Mouse (Mus musculus): ENCODE measurements around the gene Ralgds. TPM values are rescaled to one million over a fixed set of nuclear protein-coding genes. Genes with fewer than 3 reads are reported as not detected.

Gene Ralgds
- polyA plus RNA-seq, 1 experiment from 2014 or later, result 24.4 TPM

GRCm38 (mm10) chr2:28513431-28514370 is 776 bp downstream of the Ralgds start:
- TF ChIP-seq EP300 (IDR thresholded peaks at IDR 0.05), result no peak
- TF ChIP-seq CTCF (IDR thresholded peaks at IDR 0.05), result no peak
- Histone ChIP-seq H3K4me2 (replicated peaks; ENCODE audit: low read depth, low read length) (peak overlapping the region; percentile 93), H3K4me3 (ENCODE audit: low read depth, low read length) (peak overlapping the region; percentile 52), H3K36me3 (ENCODE audit: insufficient read depth, low read length) (no peaks in the 10 kb centered on the region), H3K27ac (ENCODE audit: low read length) (peak overlapping the region; percentile 78), H3K9me3 (ENCODE audit: low read length) (no peaks in the 10 kb centered on the region), H3K27me3 (replicated peaks; ENCODE audit: insufficient read depth, low read length) (no peaks in the 10 kb centered on the region), H3K9ac (replicated peaks; ENCODE audit: low read depth) (peak overlapping the region; percentile 52), H3K4me1 (ENCODE audit: insufficient read depth, low read depth, low read length) (peaks cover 17% of the 10 kb centered on the region; the same call in 1 of the 2 replicates)
- WGBS, result 6% methylated on average over 38 of the region's 47 CpGs
- peak; percentile 21 for ATAC-seq
- peak; percentile 57 for DNase-seq (ENCODE audit: low spot score)

DNA sequence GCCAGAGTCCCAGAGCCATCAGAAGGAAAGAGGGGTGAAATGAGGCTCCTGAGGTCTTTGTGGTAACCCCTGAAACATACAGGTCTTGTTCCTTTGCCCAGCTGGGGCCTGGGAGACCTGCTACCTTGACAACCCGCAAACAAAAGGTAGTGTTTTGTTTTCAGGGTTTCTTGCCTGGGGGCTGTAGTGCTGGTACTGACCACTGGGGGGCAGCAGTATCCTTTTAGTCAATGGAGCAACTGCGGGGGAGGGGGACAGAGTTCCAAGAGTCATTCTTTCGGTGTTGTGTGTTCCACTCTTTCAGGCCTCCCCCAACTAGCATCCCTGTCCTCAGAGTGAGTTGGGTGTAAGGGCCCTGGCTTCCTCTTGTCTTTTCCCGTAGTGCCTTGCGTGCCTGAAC is 1.6 kb downstream of the Ralgds start:
- Histone ChIP-seq H3K4me3 (ENCODE audit: low read depth, low read length) (no peak overlapping the region; the same call in 1 of the 2 replicates), H3K27ac (ENCODE audit: low read length) (no peak overlapping the region), H3K4me1 (ENCODE audit: insufficient read depth, low read depth, low read length) (peaks cover 17% of the 10 kb centered on the region; the same call in 1 of the 2 replicates), H3K36me3 (ENCODE audit: insufficient read depth, low read length) (no peaks in the 10 kb centered on the region), H3K4me2 (replicated peaks; ENCODE audit: low read depth, low read length) (peak overlapping the region; percentile 93), H3K27me3 (replicated peaks; ENCODE audit: insufficient read depth, low read length) (no peaks in the 10 kb centered on the region), H3K9me3 (ENCODE audit: low read length) (no peaks in the 10 kb centered on the region), H3K9ac (replicated peaks; ENCODE audit: low read depth) (no peak overlapping the region)
- WGBS, result 18% methylated on average over 5 of the region's 5 CpGs
- DNase-seq (ENCODE audit: low spot score), result peak; percentile 90
- TF ChIP-seq EP300 (IDR thresholded peaks at IDR 0.05), result no peak
- TF ChIP-seq CTCF (IDR thresholded peaks at IDR 0.05), result peak; percentile 96
- ATAC-seq, result 0 out of 2 replicates have a peak, but pooled peaks have one; percentile 8

- Histone ChIP-seq H3K27me3 (replicated peaks; ENCODE audit: insufficient read depth, low read length) (no peaks in the 10 kb centered on the region), H3K36me3 (ENCODE audit: insufficient read depth, low read length) (no peaks in the 10 kb centered on the region), H3K9me3 (ENCODE audit: low read length) (no peaks in the 10 kb centered on the region), H3K4me2 (replicated peaks; ENCODE audit: low read depth, low read length) (no peak overlapping the region), H3K4me3 (ENCODE audit: low read depth, low read length) (no peak overlapping the region), H3K9ac (replicated peaks; ENCODE audit: low read depth) (no peak overlapping the region), H3K4me1 (ENCODE audit: insufficient read depth, low read depth, low read length) (peaks cover 17% of the 10 kb centered on the region; the same call in 1 of the 2 replicates), H3K27ac (ENCODE audit: low read length) (peak overlapping the region; percentile 66)
- no peak for TF ChIP-seq EP300 (IDR thresholded peaks at IDR 0.05)
- TF ChIP-seq CTCF (IDR thresholded peaks at IDR 0.05), result peak; percentile 96
- ATAC-seq (peak; percentile 78), DNase-seq (ENCODE audit: low spot score) (peak; percentile 96)
- 32% methylated on average over 5 of the region's 5 CpGs for WGBS
Observed at GRCm38 (mm10) chr2:28517206-28517909, 4.4 kb downstream of the Ralgds start.

DNA sequence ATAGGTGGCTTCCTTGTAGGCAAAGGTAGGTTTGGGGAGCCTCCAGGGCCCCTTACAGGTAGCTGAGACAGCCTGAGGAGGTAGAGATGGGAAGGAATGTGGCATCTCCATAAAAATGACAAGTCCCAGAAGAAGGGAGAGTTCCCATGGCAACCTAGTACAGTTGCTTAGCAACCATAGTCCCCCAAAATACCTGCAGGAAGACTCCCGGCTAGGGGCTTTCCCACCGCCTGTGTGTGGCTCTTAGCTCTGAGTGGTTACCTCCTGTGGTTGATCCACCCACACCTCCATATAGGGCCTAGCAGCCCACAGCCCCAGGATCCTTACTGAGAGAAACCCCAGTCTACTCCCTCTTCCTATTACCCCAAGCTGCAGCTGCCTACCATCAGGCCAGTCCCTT is 5.3 kb downstream of the Ralgds start:
- DNase-seq (ENCODE audit: low spot score) (no peak), ATAC-seq (no peak)
- H3K27ac ChIP-seq (ENCODE audit: low read length), result no peak overlapping the region
- H3K4me3 ChIP-seq (ENCODE audit: low read depth, low read length), result no peak overlapping the region
- H3K9me3 ChIP-seq (ENCODE audit: low read length), result no peaks in the 10 kb centered on the region
- H3K27me3 ChIP-seq (replicated peaks; ENCODE audit: insufficient read depth, low read length), result no peaks in the 10 kb centered on the region
- peaks cover 17% of the 10 kb centered on the region; the same call in 1 of the 2 replicates for H3K4me1 ChIP-seq (ENCODE audit: insufficient read depth, low read depth, low read length)
- H3K36me3 ChIP-seq (ENCODE audit: insufficient read depth, low read length), result no peaks in the 10 kb centered on the region
- TF ChIP-seq EP300 (IDR thresholded peaks at IDR 0.05), result no peak
- TF ChIP-seq CTCF (IDR thresholded peaks at IDR 0.05), result no peak
- WGBS, result 49% methylated on average over 2 of the region's 2 CpGs
- no peak overlapping the region for H3K4me2 ChIP-seq (replicated peaks; ENCODE audit: low read depth, low read length)
- no peak overlapping the region for H3K9ac ChIP-seq (replicated peaks; ENCODE audit: low read depth)

DNA sequence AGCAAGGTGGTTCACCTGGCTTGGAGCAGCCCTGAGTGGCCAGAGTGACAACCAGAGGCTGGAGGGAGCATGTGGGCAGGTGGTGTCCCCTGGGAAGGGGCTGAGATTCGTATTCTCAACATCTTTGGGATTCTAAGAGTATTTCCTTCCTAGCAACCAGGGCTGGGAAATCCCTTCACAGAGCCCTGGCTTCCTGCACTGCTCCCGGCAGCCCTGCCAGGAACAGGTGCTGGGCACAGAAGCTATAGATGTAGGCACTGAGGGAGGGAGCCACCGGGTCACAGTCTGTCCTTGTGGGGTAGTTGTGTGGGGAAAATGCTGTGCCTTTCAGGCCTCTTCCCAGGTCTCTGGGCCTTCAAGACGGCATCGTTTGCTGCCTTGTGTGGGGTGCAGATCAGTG is 7.7 kb downstream of the Ralgds start:
- Histone ChIP-seq H3K4me3 (ENCODE audit: low read depth, low read length) (no peak overlapping the region), H3K9ac (replicated peaks; ENCODE audit: low read depth) (no peak overlapping the region), H3K4me1 (ENCODE audit: insufficient read depth, low read depth, low read length) (peaks cover 24% of the 10 kb centered on the region), H3K36me3 (ENCODE audit: insufficient read depth, low read length) (no peaks in the 10 kb centered on the region), H3K9me3 (ENCODE audit: low read length) (no peaks in the 10 kb centered on the region), H3K27ac (ENCODE audit: low read length) (no peak overlapping the region), H3K4me2 (replicated peaks; ENCODE audit: low read depth, low read length) (no peak overlapping the region), H3K27me3 (replicated peaks; ENCODE audit: insufficient read depth, low read length) (no peaks in the 10 kb centered on the region)
- DNase-seq (ENCODE audit: low spot score) (no peak), ATAC-seq (no peak)
- 69% methylated on average over 5 of the region's 5 CpGs for WGBS
- no peak for TF ChIP-seq CTCF (IDR thresholded peaks at IDR 0.05)
- no peak for TF ChIP-seq EP300 (IDR thresholded peaks at IDR 0.05)

GRCm38 (mm10) chr2:28521571-28522151 is 8.7 kb downstream of the Ralgds start:
- H3K4me3 ChIP-seq (ENCODE audit: low read depth, low read length), result no peak overlapping the region
- H3K27ac ChIP-seq (ENCODE audit: low read length), result no peak overlapping the region
- H3K36me3 ChIP-seq (ENCODE audit: insufficient read depth, low read length), result no peaks in the 10 kb centered on the region
- H3K4me2 ChIP-seq (replicated peaks; ENCODE audit: low read depth, low read length), result no peak overlapping the region
- ATAC-seq (no peak), DNase-seq (ENCODE audit: low spot score) (no peak)
- 72% methylated on average over 6 of the region's 6 CpGs for WGBS
- no peak for TF ChIP-seq EP300 (IDR thresholded peaks at IDR 0.05)
- no peak for TF ChIP-seq CTCF (IDR thresholded peaks at IDR 0.05)
- no peaks in the 10 kb centered on the region for H3K27me3 ChIP-seq (replicated peaks; ENCODE audit: insufficient read depth, low read length)
- H3K9ac ChIP-seq (replicated peaks; ENCODE audit: low read depth), result no peak overlapping the region
- H3K4me1 ChIP-seq (ENCODE audit: insufficient read depth, low read depth, low read length), result peaks cover 34% of the 10 kb centered on the region
- H3K9me3 ChIP-seq (ENCODE audit: low read length), result no peaks in the 10 kb centered on the region
